Mouse (Mus musculus): ENCODE measurements at regions not wholly inside any gene's neighbourhood (a gene's known extent, or its start where the extent isn't known, plus 50 kb on each side); places are given as distances from the start of the nearest gene placed in this dataset.
"Not testable (repeated sequence)": the region's sequence is repeated elsewhere in the genome, so short reads cannot be mapped to it uniquely, and the experiment has no call there.

DNA sequence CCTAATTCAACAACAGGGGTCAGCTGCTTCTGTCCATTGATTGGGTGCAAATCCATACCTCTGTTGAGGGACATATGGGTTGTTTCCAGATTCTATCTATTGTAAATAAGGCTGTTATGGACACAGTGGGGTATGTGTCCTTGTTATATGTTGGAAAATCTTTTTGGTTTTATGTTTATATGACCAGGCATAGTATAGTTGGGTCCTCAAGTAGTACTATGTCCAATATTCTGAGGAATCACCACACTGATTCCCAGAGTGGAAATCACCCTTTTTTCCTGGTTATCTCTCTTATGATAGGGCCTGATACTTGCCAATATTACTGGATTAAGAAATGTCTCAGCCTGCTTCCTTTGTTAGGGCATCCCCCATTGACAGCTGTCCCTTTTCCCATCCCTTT is 1471.0 kb downstream of the Kcnt2 start:
- H3K9me3 ChIP-seq (replicated peaks; ENCODE audit: control insufficient read depth, low read length): no peaks in the 10 kb centered on the region
- no peak overlapping the region for H3K27ac ChIP-seq (ENCODE audit: low read depth, low read length)
- DNase-seq (ENCODE audit: low spot score): no peak
- no peak overlapping the region for H3K4me3 ChIP-seq (ENCODE audit: low read depth, low read length)
- H3K4me1 ChIP-seq (ENCODE audit: control insufficient read depth, insufficient read depth, low read length): peaks cover 5% of the 10 kb centered on the region; the same call in 1 of the 2 replicates
- 0 out of 2 replicates have a peak, but pooled peaks have one; percentile 32 for ATAC-seq
- no peaks in the 10 kb centered on the region for H3K27me3 ChIP-seq (replicated peaks; ENCODE audit: control insufficient read depth, insufficient read depth, low read length)
- H3K36me3 ChIP-seq (ENCODE audit: control insufficient read depth, insufficient read depth, low read length): no peaks in the 10 kb centered on the region
- H3K9ac ChIP-seq (ENCODE audit: low read length): no peak overlapping the region
- no peak overlapping the region for H3K4me2 ChIP-seq (ENCODE audit: low read length)

- no peaks in the 10 kb centered on the region for H3K36me3 ChIP-seq (ENCODE audit: control insufficient read depth, insufficient read depth, low read length)
- no peak overlapping the region for H3K27ac ChIP-seq (ENCODE audit: low read depth, low read length)
- H3K4me2 ChIP-seq (ENCODE audit: low read length): no peak overlapping the region
- no peaks in the 10 kb centered on the region for H3K27me3 ChIP-seq (replicated peaks; ENCODE audit: control insufficient read depth, insufficient read depth, low read length)
- H3K4me1 ChIP-seq (ENCODE audit: control insufficient read depth, insufficient read depth, low read length): peaks cover 5% of the 10 kb centered on the region; the same call in 1 of the 2 replicates
- H3K9ac ChIP-seq (ENCODE audit: low read length): no peak overlapping the region
- no peak overlapping the region for H3K4me3 ChIP-seq (ENCODE audit: low read depth, low read length)
- ATAC-seq (peak; percentile 68; the same call in 1 of the 2 replicates), DNase-seq (ENCODE audit: low spot score) (peak; percentile 40)
- H3K9me3 ChIP-seq (replicated peaks; ENCODE audit: control insufficient read depth, low read length): no peaks in the 10 kb centered on the region
- 15% methylated on average over 6 of the region's 6 CpGs for WGBS
These were observed 1471.6 kb downstream of the Kcnt2 start for GRCm38 (mm10) chr1:141717510-141717909.

DNA sequence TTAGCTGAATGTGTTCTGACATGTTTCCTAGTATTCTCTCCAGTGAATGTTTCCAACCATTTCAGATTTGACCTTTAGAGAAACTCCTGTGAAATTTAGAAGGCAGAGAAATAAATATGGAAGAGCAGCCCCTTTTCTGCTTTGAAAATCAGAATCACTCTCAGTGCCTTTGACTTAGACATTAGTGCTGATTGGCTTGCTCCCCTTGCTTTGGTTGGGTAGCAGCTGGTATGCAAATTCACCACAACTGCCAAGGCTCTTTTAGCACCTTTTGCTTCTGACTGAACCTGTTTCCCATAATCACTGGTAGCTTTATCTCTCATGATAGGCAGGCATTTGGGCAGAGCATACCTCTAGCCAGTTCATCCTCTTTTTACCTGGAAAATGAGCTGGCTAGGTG is 1495.3 kb downstream of the Kcnt2 start:
- Histone ChIP-seq H3K27me3 (replicated peaks; ENCODE audit: control insufficient read depth, insufficient read depth, low read length) (no peaks in the 10 kb centered on the region), H3K36me3 (ENCODE audit: control insufficient read depth, insufficient read depth, low read length) (no peaks in the 10 kb centered on the region), H3K9me3 (replicated peaks; ENCODE audit: control insufficient read depth, low read length) (no peaks in the 10 kb centered on the region), H3K4me3 (ENCODE audit: low read depth, low read length) (no peak overlapping the region), H3K27ac (ENCODE audit: low read depth, low read length) (no peak overlapping the region), H3K4me2 (ENCODE audit: low read length) (no peak overlapping the region), H3K4me1 (ENCODE audit: control insufficient read depth, insufficient read depth, low read length) (no peaks in the 10 kb centered on the region), H3K9ac (ENCODE audit: low read length) (no peak overlapping the region)
- DNase-seq (ENCODE audit: low spot score) (peak; percentile 51), ATAC-seq (peak; percentile 52; the same call in 1 of the 2 replicates)

GRCm38 (mm10) chr1:141776059-141776458 is 1530.1 kb downstream of the Kcnt2 start:
- H3K4me1 ChIP-seq (ENCODE audit: control insufficient read depth, insufficient read depth, low read length): no peaks in the 10 kb centered on the region
- H3K4me2 ChIP-seq (ENCODE audit: low read length): no peak overlapping the region
- no peak overlapping the region for H3K27ac ChIP-seq (ENCODE audit: low read depth, low read length)
- H3K9me3 ChIP-seq (replicated peaks; ENCODE audit: control insufficient read depth, low read length): no peaks in the 10 kb centered on the region
- no peak overlapping the region for H3K4me3 ChIP-seq (ENCODE audit: low read depth, low read length)
- no peaks in the 10 kb centered on the region for H3K36me3 ChIP-seq (ENCODE audit: control insufficient read depth, insufficient read depth, low read length)
- DNase-seq (ENCODE audit: low spot score): peak; percentile 61
- ATAC-seq: peak; percentile 72; the same call in 1 of the 2 replicates
- H3K9ac ChIP-seq (ENCODE audit: low read length): no peak overlapping the region
- 24% methylated on average over 1 of the region's 1 CpGs for WGBS
- H3K27me3 ChIP-seq (replicated peaks; ENCODE audit: control insufficient read depth, insufficient read depth, low read length): no peaks in the 10 kb centered on the region

DNA sequence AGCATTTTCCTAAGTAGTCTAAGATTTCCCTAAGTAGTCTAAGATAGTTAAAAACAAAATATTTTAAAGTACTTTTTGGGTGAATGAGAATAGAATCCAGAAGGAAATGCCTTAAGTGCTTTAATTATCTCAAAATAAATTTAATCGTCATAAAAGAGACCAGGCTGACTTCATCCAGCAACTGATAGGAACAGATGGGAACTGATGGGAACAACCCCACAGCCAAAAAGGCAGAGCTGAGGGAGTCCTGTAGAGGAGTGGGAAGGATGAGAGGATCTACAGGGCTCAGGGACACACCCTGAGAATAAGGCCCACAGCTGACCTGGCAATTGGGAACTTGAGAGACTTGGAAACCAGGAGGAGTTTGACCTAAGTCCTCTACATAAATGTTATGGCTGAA is 1537.4 kb downstream of the Kcnt2 start:
- H3K9me3 ChIP-seq (replicated peaks; ENCODE audit: control insufficient read depth, low read length): no peaks in the 10 kb centered on the region
- ATAC-seq (no peak), DNase-seq (ENCODE audit: low spot score) (no peak)
- H3K27me3 ChIP-seq (replicated peaks; ENCODE audit: control insufficient read depth, insufficient read depth, low read length): no peaks in the 10 kb centered on the region
- H3K9ac ChIP-seq (ENCODE audit: low read length): no peak overlapping the region
- no peak overlapping the region for H3K27ac ChIP-seq (ENCODE audit: low read depth, low read length)
- WGBS: 82% methylated on average over 1 of the region's 1 CpGs
- no peak overlapping the region for H3K4me2 ChIP-seq (ENCODE audit: low read length)
- H3K36me3 ChIP-seq (ENCODE audit: control insufficient read depth, insufficient read depth, low read length): no peaks in the 10 kb centered on the region
- H3K4me3 ChIP-seq (ENCODE audit: low read depth, low read length): no peak overlapping the region
- H3K4me1 ChIP-seq (ENCODE audit: control insufficient read depth, insufficient read depth, low read length): no peaks in the 10 kb centered on the region

GRCm38 (mm10) chr1:141813315-141814158 is 1567.6 kb downstream of the Kcnt2 start:
- Histone ChIP-seq H3K9ac (ENCODE audit: low read length) (no peak overlapping the region), H3K36me3 (ENCODE audit: control insufficient read depth, insufficient read depth, low read length) (no peaks in the 10 kb centered on the region), H3K9me3 (replicated peaks; ENCODE audit: control insufficient read depth, low read length) (no peaks in the 10 kb centered on the region), H3K27ac (ENCODE audit: low read depth, low read length) (no peak overlapping the region), H3K4me2 (ENCODE audit: low read length) (no peak overlapping the region), H3K4me1 (ENCODE audit: control insufficient read depth, insufficient read depth, low read length) (no peaks in the 10 kb centered on the region), H3K4me3 (ENCODE audit: low read depth, low read length) (no peak overlapping the region), H3K27me3 (replicated peaks; ENCODE audit: control insufficient read depth, insufficient read depth, low read length) (no peaks in the 10 kb centered on the region)
- ATAC-seq: no peak
- WGBS: 80% methylated on average over 1 of the region's 1 CpGs
- DNase-seq (ENCODE audit: low spot score): peak; percentile 28

DNA sequence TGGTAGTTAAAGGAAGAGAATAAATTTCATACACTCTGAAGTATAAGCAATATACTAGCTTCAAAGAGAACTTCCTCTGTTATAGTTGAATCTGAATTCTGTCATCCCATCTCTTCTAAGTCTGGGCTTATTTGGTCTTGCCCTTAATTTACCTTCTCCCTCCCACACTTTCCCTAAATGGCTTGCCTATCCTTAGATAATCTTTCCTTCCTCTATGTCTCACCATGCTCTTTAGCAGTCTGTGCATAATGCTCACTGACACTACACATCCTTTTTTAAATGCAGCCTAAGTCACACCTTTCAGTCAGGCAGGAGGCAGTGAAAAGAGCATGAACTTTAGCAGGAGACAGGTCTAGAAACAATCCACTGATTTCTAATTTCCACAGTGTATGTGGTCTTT is 1585.5 kb downstream of the Kcnt2 start:
- Histone ChIP-seq H3K27ac (ENCODE audit: low read depth, low read length) (no peak overlapping the region), H3K4me2 (ENCODE audit: low read length) (no peak overlapping the region), H3K9ac (ENCODE audit: low read length) (no peak overlapping the region), H3K4me1 (ENCODE audit: control insufficient read depth, insufficient read depth, low read length) (no peaks in the 10 kb centered on the region), H3K36me3 (ENCODE audit: control insufficient read depth, insufficient read depth, low read length) (no peaks in the 10 kb centered on the region), H3K4me3 (ENCODE audit: low read depth, low read length) (no peak overlapping the region), H3K27me3 (replicated peaks; ENCODE audit: control insufficient read depth, insufficient read depth, low read length) (no peaks in the 10 kb centered on the region), H3K9me3 (replicated peaks; ENCODE audit: control insufficient read depth, low read length) (no peaks in the 10 kb centered on the region)
- ATAC-seq (no peak), DNase-seq (ENCODE audit: low spot score) (no peak)

DNA sequence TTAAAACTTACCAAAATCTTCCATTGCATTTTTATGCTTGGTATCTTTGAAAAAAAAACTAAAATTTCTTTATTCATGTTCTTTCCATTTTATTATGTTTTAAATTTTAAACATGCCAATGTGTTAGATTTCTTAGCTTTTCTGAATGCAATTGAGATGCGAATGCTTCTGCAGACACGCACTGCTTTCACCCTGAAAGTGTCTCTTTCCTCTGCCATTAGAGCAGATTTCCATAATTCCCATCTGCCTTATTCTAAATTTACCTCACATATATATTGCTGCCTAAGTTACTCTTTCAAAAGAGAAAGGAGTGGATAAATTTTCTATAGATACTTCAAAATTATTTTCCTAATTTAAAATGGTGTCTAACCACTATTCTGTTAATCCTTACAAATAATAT is 1596.6 kb downstream of the Kcnt2 start:
- H3K4me2 ChIP-seq (ENCODE audit: low read length): no peak overlapping the region
- H3K4me1 ChIP-seq (ENCODE audit: control insufficient read depth, insufficient read depth, low read length): no peaks in the 10 kb centered on the region
- H3K27ac ChIP-seq (ENCODE audit: low read depth, low read length): no peak overlapping the region
- no peaks in the 10 kb centered on the region for H3K27me3 ChIP-seq (replicated peaks; ENCODE audit: control insufficient read depth, insufficient read depth, low read length)
- no peak for ATAC-seq
- 71% methylated on average over 2 of the region's 2 CpGs for WGBS
- H3K9me3 ChIP-seq (replicated peaks; ENCODE audit: control insufficient read depth, low read length): no peaks in the 10 kb centered on the region
- no peak overlapping the region for H3K9ac ChIP-seq (ENCODE audit: low read length)
- H3K36me3 ChIP-seq (ENCODE audit: control insufficient read depth, insufficient read depth, low read length): no peaks in the 10 kb centered on the region
- peak; percentile 3 for DNase-seq (ENCODE audit: low spot score)
- no peak overlapping the region for H3K4me3 ChIP-seq (ENCODE audit: low read depth, low read length)

DNA sequence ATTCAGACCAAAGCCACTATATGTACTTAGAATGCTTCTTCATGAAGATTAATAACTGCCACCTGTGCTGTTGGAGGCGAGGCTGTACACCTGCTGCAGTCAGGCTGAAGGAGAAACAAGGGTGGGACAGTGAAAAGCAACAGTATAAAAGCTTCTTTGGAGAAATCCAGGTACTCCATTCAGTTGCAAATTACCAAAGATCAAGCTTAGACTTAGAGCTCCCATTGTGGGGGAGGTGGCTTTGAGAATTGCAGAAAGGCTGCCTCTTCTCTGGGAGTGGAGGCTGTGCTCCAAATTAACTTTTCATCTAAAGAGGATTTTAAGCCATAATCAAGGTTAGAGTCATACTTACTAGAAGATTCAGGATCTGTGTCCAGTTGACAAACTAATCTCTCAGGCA is 1607.9 kb downstream of the Kcnt2 start:
- not testable (repeated sequence) for H3K9me3 ChIP-seq (replicated peaks; ENCODE audit: control insufficient read depth, low read length); H3K4me3 ChIP-seq (ENCODE audit: low read depth, low read length); H3K9ac ChIP-seq (ENCODE audit: low read length); H3K36me3 ChIP-seq (ENCODE audit: control insufficient read depth, insufficient read depth, low read length); H3K27ac ChIP-seq (ENCODE audit: low read depth, low read length); ATAC-seq; H3K27me3 ChIP-seq (replicated peaks; ENCODE audit: control insufficient read depth, insufficient read depth, low read length); H3K4me2 ChIP-seq (ENCODE audit: low read length); H3K4me1 ChIP-seq (ENCODE audit: control insufficient read depth, insufficient read depth, low read length); DNase-seq (ENCODE audit: low spot score)
- WGBS: 83% methylated on average over 1 of the region's 1 CpGs

Measured in forebrain, embryonic 14.5 days (tissue).